Mouse (Mus musculus) olfactory bulb, adult 2 months (tissue): ENCODE data around the gene Msmb.

Experiments used
- CTCF ChIP-seq: fragments of 200-500 bp; IDR thresholded peaks from 2 replicates; pipeline ENCODE4 v1.5.1; 2012; ENCODE audit warnings: low read depth, mild to moderate bottlenecking, low read length, moderate library complexity; ENCODE audit not compliant: insufficient read depth
- POLR2A ChIP-seq: fragments of 200-500 bp; IDR thresholded peaks from 2 replicates; pipeline ENCODE4 v1.6.1; 2012; ENCODE audit warnings: mild to moderate bottlenecking, low read depth, low read length, moderate library complexity; ENCODE audit not compliant: insufficient read depth

DNA sequence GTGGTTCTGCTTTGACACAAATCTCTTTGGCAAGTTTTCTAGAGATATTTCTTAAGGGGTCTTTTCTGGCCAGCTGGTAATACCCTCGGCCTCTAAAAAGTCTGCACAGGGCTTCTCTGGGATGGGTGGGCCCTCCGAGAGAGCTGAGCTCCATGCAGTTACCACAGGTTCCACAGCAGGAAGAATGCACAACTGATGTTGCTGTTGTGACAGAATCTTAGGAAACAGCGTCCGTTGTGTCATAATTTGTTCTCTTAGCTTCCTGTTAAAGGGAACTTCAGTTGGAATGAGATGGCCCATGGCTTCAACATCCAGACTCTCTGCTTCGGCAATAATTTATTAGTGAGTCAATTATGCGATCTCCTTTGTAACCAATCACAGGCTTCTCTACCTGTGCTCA is 12.9 kb downstream of the Msmb start:
- TF ChIP-seq CTCF (no peak), POLR2A (no peak)
